In the genomic region with DNA sequence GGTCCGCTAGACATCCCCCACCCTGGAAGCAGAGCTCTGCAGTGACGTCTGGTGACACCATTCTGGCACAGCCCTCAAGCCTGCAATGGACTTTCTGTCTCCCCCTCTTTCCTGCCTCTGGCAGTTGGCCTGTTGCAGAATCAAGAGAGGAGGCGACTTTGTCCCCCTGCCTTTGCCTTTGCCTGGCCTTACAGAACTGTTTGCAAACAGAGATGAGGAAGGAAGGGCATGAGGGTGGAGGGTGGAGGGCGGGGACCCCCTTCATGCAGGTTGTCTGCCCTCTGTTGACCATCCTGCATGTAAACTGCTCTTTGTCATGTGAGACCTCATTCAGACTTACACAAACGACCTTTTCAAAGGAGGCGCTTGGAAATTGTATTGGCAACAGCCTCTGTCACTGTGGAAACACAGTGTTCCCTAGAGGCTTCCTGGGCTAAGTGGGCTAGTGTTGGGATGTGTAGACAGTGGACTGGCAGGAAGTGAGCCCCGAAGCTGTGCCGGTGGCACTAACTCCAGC, we compare ENCODE assay signal across 8 mouse cellular contexts. TPM values are rescaled to one million over a fixed set of nuclear protein-coding genes. Genes with fewer than 3 reads are reported as not detected.
DNase-seq lines count a peak whose midpoint lies in the region; ATAC-seq lines count a peak whose summit lies in the region.

No protein-coding gene starts in this region.

- no peak overlapping the region for H3K4me3 ChIP-seq in forebrain, embryonic 13.5 days
- H3K4me3 ChIP-seq in hindbrain, embryonic 12.5 days: no peak overlapping the region
- no peak overlapping the region for H3K4me3 ChIP-seq in midbrain, embryonic 11.5 days (ENCODE audit: low read depth, low read length)

- ATAC-seq in forebrain, embryonic 13.5 days: peak; percentile 69
- peak; percentile 82 for ATAC-seq in hindbrain, embryonic 12.5 days (ENCODE audit: low FRiP score)
- peak; percentile 67 for ATAC-seq in midbrain, embryonic 11.5 days (ENCODE audit: low FRiP score)
- ATAC-seq in CD4-positive, CD25-positive, alpha-beta regulatory T cell, adult 4 months: no peak
- ATAC-seq in activated CD4-positive, CD25-positive, alpha-beta regulatory T cell, adult 4 months: no peak

- peak; percentile 33 to 46 for DNase-seq in kidney, postnatal 4 days
- DNase-seq in kidney, postnatal 25 days: no peak
- DNase-seq in midbrain, embryonic 11.5 days (ENCODE audit: low spot score, missing footprints): no peak
- no peak for DNase-seq in adipocyte (ENCODE audit: low spot score)

- H3K4me1 ChIP-seq in forebrain, embryonic 13.5 days: peaks cover 16% of the 10 kb centered on the region
- peaks cover 22% of the 10 kb centered on the region for H3K4me1 ChIP-seq in hindbrain, embryonic 12.5 days
- H3K4me1 ChIP-seq in midbrain, embryonic 11.5 days (ENCODE audit: control insufficient read depth, insufficient read depth, low read length): peaks cover 10% of the 10 kb centered on the region; the same call in 1 of the 2 replicates

- H3K9ac ChIP-seq in forebrain, embryonic 13.5 days: no peak overlapping the region
- peak overlapping the region; percentile 27; the same call in 1 of the 2 replicates for H3K9ac ChIP-seq in hindbrain, embryonic 12.5 days
- 0 out of 2 replicates have a peak overlapping the region, but pooled peaks have one; percentile 24 for H3K9ac ChIP-seq in midbrain, embryonic 11.5 days (ENCODE audit: low read length)

- no peak overlapping the region for H3K4me2 ChIP-seq in forebrain, embryonic 13.5 days
- 0 out of 2 replicates have a peak overlapping the region, but pooled peaks have one; percentile 4 for H3K4me2 ChIP-seq in hindbrain, embryonic 12.5 days (replicated peaks)
- H3K4me2 ChIP-seq in midbrain, embryonic 11.5 days: no peak overlapping the region

- no peaks in the 10 kb centered on the region for H3K27me3 ChIP-seq in forebrain, embryonic 13.5 days
- peaks cover 4% of the 10 kb centered on the region; the same call in 1 of the 2 replicates for H3K27me3 ChIP-seq in hindbrain, embryonic 12.5 days
- no peaks in the 10 kb centered on the region for H3K27me3 ChIP-seq in midbrain, embryonic 11.5 days (ENCODE audit: control insufficient read depth, insufficient read depth, low read length)

- H3K27ac ChIP-seq in forebrain, embryonic 13.5 days: peak overlapping the region; percentile 0
- H3K27ac ChIP-seq in hindbrain, embryonic 12.5 days: peak overlapping the region; percentile 44; the same call in 1 of the 2 replicates
- no peak overlapping the region for H3K27ac ChIP-seq in midbrain, embryonic 11.5 days (ENCODE audit: low read depth, low read length)

- 25% methylated on average over 8 of the region's 8 CpGs for WGBS in forebrain, embryonic 13.5 days
- WGBS in hindbrain, embryonic 12.5 days: 16% methylated on average over 8 of the region's 8 CpGs
- 32% methylated on average over 8 of the region's 8 CpGs for WGBS in midbrain, embryonic 11.5 days

- H3K36me3 ChIP-seq in forebrain, embryonic 13.5 days (ENCODE audit: poor library complexity, severe bottlenecking): 0 out of 2 replicates have a peak, but pooled peaks cover 9% of the 10 kb centered on the region
- no peaks in the 10 kb centered on the region for H3K36me3 ChIP-seq in hindbrain, embryonic 12.5 days
- H3K36me3 ChIP-seq in midbrain, embryonic 11.5 days (ENCODE audit: control insufficient read depth, insufficient read depth, low read length): no peaks in the 10 kb centered on the region

- H3K9me3 ChIP-seq in forebrain, embryonic 13.5 days (replicated peaks): no peaks in the 10 kb centered on the region
- H3K9me3 ChIP-seq in hindbrain, embryonic 12.5 days (replicated peaks): no peaks in the 10 kb centered on the region
- no peaks in the 10 kb centered on the region for H3K9me3 ChIP-seq in midbrain, embryonic 11.5 days (ENCODE audit: control insufficient read depth, low read length)

RNA-seq across cellular contexts. Expression of a gene that starts 40.9 kb away (rescaled TPM):
- polyA plus RNA-seq in forebrain, embryonic 13.5 days (2015; fragmentation: Nextera tagmentation; extraction: Ambion mirVana): 3.5 and 4.3 TPM in 2 replicates
- polyA plus RNA-seq in hindbrain, embryonic 12.5 days (2016; fragmentation: Nextera tagmentation; extraction: Ambion mirVana): 3.9 and 4.2 TPM in 2 replicates
- polyA plus RNA-seq in midbrain, embryonic 11.5 days (2014; fragmentation: Nextera tagmentation; extraction: Ambion mirVana): 1.1 and 1.7 TPM in 2 replicates
- polyA plus RNA-seq in CD4-positive, CD25-positive, alpha-beta regulatory T cell, adult 4 months (2017; shearing (Covaris generic)): 1 to 10 TPM; 1.4 to 2.6 TPM
- polyA plus RNA-seq in activated CD4-positive, CD25-positive, alpha-beta regulatory T cell, adult 4 months (2017; shearing (Covaris generic)): 1 to 10 TPM in 1 of 2 experiments, under 1 TPM in 1; 0.79 to 1.2 TPM

RNA-seq across cellular contexts. Expression of a gene that starts 55.9 kb away (rescaled TPM):
- polyA plus RNA-seq in forebrain, embryonic 13.5 days (2015; fragmentation: Nextera tagmentation; extraction: Ambion mirVana): not detected in 2 replicates
- not detected in 2 replicates for polyA plus RNA-seq in hindbrain, embryonic 12.5 days (2016; fragmentation: Nextera tagmentation; extraction: Ambion mirVana)
- polyA plus RNA-seq in midbrain, embryonic 11.5 days (2014; fragmentation: Nextera tagmentation; extraction: Ambion mirVana): 0.37 TPM in 1 of 2 replicates, not detected in the other
- not detected for polyA plus RNA-seq in CD4-positive, CD25-positive, alpha-beta regulatory T cell, adult 4 months (2017; shearing (Covaris generic))
- polyA plus RNA-seq in activated CD4-positive, CD25-positive, alpha-beta regulatory T cell, adult 4 months (2017; shearing (Covaris generic)): not detected

Comparison
In these comparisons a context has a peak if more than half of its experiments do, and no peak if none do; other contexts are left out.
1. DNase-seq: peak in kidney, postnatal 4 days (2 of 2); none in kidney, postnatal 25 days (0 of 2), midbrain, embryonic 11.5 days (single experiment) and adipocyte (single experiment).
2. ATAC-seq: peak in forebrain, embryonic 13.5 days (single experiment), hindbrain, embryonic 12.5 days (single experiment) and midbrain, embryonic 11.5 days (single experiment); none in CD4-positive, CD25-positive, alpha-beta regulatory T cell, adult 4 months (single experiment) and activated CD4-positive, CD25-positive, alpha-beta regulatory T cell, adult 4 months (single experiment).